Mouse (Mus musculus) lung, postnatal 0 days (tissue): ENCODE data around the gene Npas4. TPM values are rescaled to one million over a fixed set of nuclear protein-coding genes. Genes with fewer than 3 reads are reported as not detected.

Experiments used
- ATAC-seq: fragments of 200-750 bp; cut with Nextera tagmentation; 2 replicates; pipeline ENCODE4 v1.8.0; 2017; ENCODE audit warnings: moderate library complexity
- DNase-seq: peaks from one replicate; pipeline ENCODE4 v3.0.0-alpha.2; 2016; ENCODE audit warnings: low spot score
- H3K27ac ChIP-seq: fragments of 300-500 bp; sonication (generic); 2 replicates; pipeline ENCODE4 v1.5.1; 2014; ENCODE audit warnings: antibody characterized with exemption, mild to moderate bottlenecking, low read length, mixed read lengths
- H3K27me3 ChIP-seq: fragments of 300-500 bp; sonication (generic); replicated peaks from 2 replicates; pipeline ENCODE4 v1.6.1; 2014; ENCODE audit warnings: low read length, mixed read lengths; ENCODE audit not compliant: insufficient read depth
- H3K36me3 ChIP-seq: fragments of 300-500 bp; sonication (generic); 2 replicates; pipeline ENCODE4 v1.6.1; 2014; ENCODE audit warnings: low read length, mixed read lengths; ENCODE audit not compliant: insufficient read depth
- H3K4me1 ChIP-seq: fragments of 300-500 bp; sonication (generic); 2 replicates; pipeline ENCODE4 v1.6.1; 2014; ENCODE audit warnings: antibody characterized with exemption, low read depth, low read length, mixed read lengths; ENCODE audit not compliant: insufficient read depth
- H3K4me2 ChIP-seq: fragments of 300-500 bp; sonication (generic); replicated peaks from 2 replicates; pipeline ENCODE4 v1.6.1; 2014; ENCODE audit warnings: low read depth, mild to moderate bottlenecking, low read length, moderate library complexity, mixed read lengths
- H3K4me3 ChIP-seq: fragments of 300-500 bp; sonication (generic); 2 replicates; pipeline ENCODE4 v1.5.1; 2014; ENCODE audit warnings: low read depth, low read length
- H3K9ac ChIP-seq: fragments of 300-500 bp; sonication (generic); replicated peaks from 2 replicates; pipeline ENCODE4 v1.6.1; 2014; ENCODE audit warnings: low read depth, mild to moderate bottlenecking
- H3K9me3 ChIP-seq: fragments of 300-500 bp; sonication (generic); 2 replicates; pipeline ENCODE4 v1.6.1; 2016; ENCODE audit warnings: low read length, mixed read lengths
- CTCF ChIP-seq: IDR thresholded peaks from 2 replicates; pipeline ENCODE4 v1.5.1; 2016; ENCODE audit warnings: antibody characterized with exemption, mild to moderate bottlenecking
- EP300 ChIP-seq: IDR thresholded peaks from 2 replicates; pipeline ENCODE4 v1.6.1; 2016; ENCODE audit warnings: antibody characterized with exemption, mild to moderate bottlenecking, control low read depth
- WGBS: fragments of 180-500 bp; shearing (Covaris S2); extraction: QIAGEN DNeasy Blood & Tissue Kit; methylation state at CpG from one replicate; pipeline ENCODE4 v1.1.7; 2014; 5-methylcytosine and 5-hydroxymethylcytosine counted together
- polyA plus RNA-seq: library from polyadenylated mRNA; unstranded; fragments of >200 nt; fragmentation: Nextera tagmentation; extraction: Ambion mirVana; gene quantifications from 2 replicates; pipeline ENCODE4 v1.2.1, GENCODE M21; 2015

Gene Npas4
- polyA plus RNA-seq, 1 experiment from 2014 or later = 0.04 TPM

- 88% methylated on average over 8 of the region's 8 CpGs for WGBS
- Histone ChIP-seq H3K9ac (no peak overlapping the region), H3K36me3 (no peaks in the 10 kb centered on the region), H3K9me3 (no peaks in the 10 kb centered on the region), H3K4me2 (no peak overlapping the region), H3K4me1 (no peaks in the 10 kb centered on the region), H3K4me3 (no peak overlapping the region), H3K27me3 (no peaks in the 10 kb centered on the region), H3K27ac (no peak overlapping the region)
- TF ChIP-seq EP300 (no peak), CTCF (no peak)
- ATAC-seq (no peak), DNase-seq (no peak)
These were observed 36.0 kb upstream of the Npas4 start for GRCm38 (mm10) chr19:5026111-5026510.

- H3K36me3 ChIP-seq = no peaks in the 10 kb centered on the region
- peak within 1 kb of the TSS; percentile 60 for H3K4me3 ChIP-seq
- H3K27me3 ChIP-seq = no peaks in the 10 kb centered on the region
- DNase-seq = peak; percentile 95
- H3K4me2 ChIP-seq = peak within 1 kb of the TSS; percentile 95
- peak; percentile 98 for ATAC-seq
- peak within 1 kb of the TSS; percentile 46 for H3K9ac ChIP-seq
- no peaks in the 10 kb centered on the region for H3K9me3 ChIP-seq
- under 1% methylated on average over 62 of the region's 62 CpGs for WGBS
- H3K27ac ChIP-seq = peak within 1 kb of the TSS; percentile 74
- no peak for TF ChIP-seq CTCF
- TF ChIP-seq EP300 = no peak
- H3K4me1 ChIP-seq = no peaks in the 10 kb centered on the region
These were observed 33.7 kb upstream of the Npas4 start, which contains the start of gene Slc29a2 for GRCm38 (mm10) chr19:5023621-5024479. Gene Slc29a2 (plus strand): TSS chr19:5023860.

- Histone ChIP-seq H3K9ac (no peak overlapping the region), H3K4me3 (no peak overlapping the region), H3K27me3 (no peaks in the 10 kb centered on the region), H3K4me2 (no peak overlapping the region), H3K4me1 (no peaks in the 10 kb centered on the region), H3K9me3 (no peaks in the 10 kb centered on the region), H3K36me3 (no peaks in the 10 kb centered on the region), H3K27ac (no peak overlapping the region)
- WGBS = 75% methylated on average over 2 of the region's 2 CpGs
- DNase-seq (no peak), ATAC-seq (no peak)
- TF ChIP-seq CTCF (no peak), EP300 (no peak)
These were observed 31.3 kb upstream of the Npas4 start for GRCm38 (mm10) chr19:5021416-5021815.

GRCm38 (mm10) chr19:5018191-5018590, 28.1 kb upstream of the Npas4 start:
- TF ChIP-seq CTCF (no peak), EP300 (no peak)

GRCm38 (mm10) chr19:5017611-5018010, 27.5 kb upstream of the Npas4 start:
- ATAC-seq = no peak
- DNase-seq = no peak
- no peaks in the 10 kb centered on the region for H3K27me3 ChIP-seq
- H3K4me2 ChIP-seq = no peak overlapping the region
- no peak for TF ChIP-seq CTCF
- no peak for TF ChIP-seq EP300
- H3K4me1 ChIP-seq = no peaks in the 10 kb centered on the region
- H3K36me3 ChIP-seq = no peaks in the 10 kb centered on the region
- 68% methylated on average over 4 of the region's 4 CpGs for WGBS
- H3K4me3 ChIP-seq = no peak overlapping the region
- H3K27ac ChIP-seq = no peak overlapping the region
- H3K9me3 ChIP-seq = no peaks in the 10 kb centered on the region
- no peak overlapping the region for H3K9ac ChIP-seq

More at GRCm38 (mm10) chr19:5018191-5018590, 28.1 kb upstream of the Npas4 start:
- Histone ChIP-seq H3K4me2 (no peak overlapping the region), H3K36me3 (no peaks in the 10 kb centered on the region), H3K27ac (no peak overlapping the region), H3K4me3 (no peak overlapping the region), H3K9ac (no peak overlapping the region), H3K27me3 (no peaks in the 10 kb centered on the region), H3K4me1 (no peaks in the 10 kb centered on the region), H3K9me3 (no peaks in the 10 kb centered on the region)
- ATAC-seq (no peak), DNase-seq (no peak)
- 79% methylated on average over 3 of the region's 3 CpGs for WGBS

- no peaks in the 10 kb centered on the region for H3K36me3 ChIP-seq
- no peak overlapping the region for H3K4me3 ChIP-seq
- H3K4me2 ChIP-seq = peak overlapping the region; percentile 27; the same call in 1 of the 2 replicates
- no peaks in the 10 kb centered on the region for H3K27me3 ChIP-seq
- TF ChIP-seq EP300 = no peak
- peak; percentile 84 for TF ChIP-seq CTCF
- peak overlapping the region; percentile 38; the same call in 1 of the 2 replicates for H3K27ac ChIP-seq
- no peak overlapping the region for H3K9ac ChIP-seq
- ATAC-seq (peak; percentile 74), DNase-seq (peak; percentile 88)
- WGBS = 24% methylated on average over 12 of the region's 12 CpGs
- no peaks in the 10 kb centered on the region for H3K4me1 ChIP-seq
- H3K9me3 ChIP-seq = no peaks in the 10 kb centered on the region
These were observed 26.7 kb upstream of the Npas4 start for GRCm38 (mm10) chr19:5016782-5017181.
